Mouse (Mus musculus): ENCODE data around the gene Swap70.

The Swap70 gene

DNA sequence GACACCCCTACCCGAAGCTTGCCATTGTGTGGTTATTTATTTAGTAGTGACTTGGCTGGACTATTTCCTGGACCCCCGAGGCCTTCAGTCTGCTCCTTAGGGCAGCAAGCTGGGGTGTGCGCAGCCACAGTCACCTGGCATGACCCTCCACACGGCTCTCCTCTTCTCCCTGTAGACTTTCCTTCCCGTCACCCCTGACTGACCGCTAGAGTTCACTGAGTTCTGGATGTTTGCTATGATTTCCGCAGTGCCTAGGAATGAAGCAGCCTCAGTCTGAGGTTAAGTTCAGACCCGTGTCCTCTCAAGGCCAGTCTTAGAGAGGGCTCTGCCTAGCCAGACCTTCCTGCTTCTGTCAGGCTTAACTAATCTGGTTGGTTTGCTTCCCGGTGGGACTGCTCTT lies 50.3 kb downstream of the Swap70 start:
- no peak for DNase-seq (ENCODE audit: low spot score in 2 of 2)

DNA sequence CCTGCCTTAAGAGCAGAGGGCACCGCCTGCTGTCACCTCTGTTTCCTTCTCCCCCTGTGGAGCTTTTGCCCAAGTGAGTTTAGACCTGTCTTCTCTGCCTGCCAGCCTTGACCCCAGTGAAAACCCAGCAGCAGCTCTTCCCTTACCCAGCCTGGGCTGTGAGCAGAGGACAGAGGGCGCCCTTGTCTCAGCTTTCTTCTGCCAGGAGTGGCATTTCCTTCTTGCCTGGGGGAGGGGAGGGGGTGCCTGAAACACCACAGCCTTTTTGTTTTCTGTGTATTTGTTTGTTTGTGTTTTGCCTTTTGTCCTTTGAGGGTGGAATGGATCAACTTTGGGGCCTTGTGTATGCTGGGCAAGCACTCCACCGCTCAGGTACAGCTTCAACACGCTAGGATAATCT lies 50.9 kb downstream of the Swap70 start:
- DNase-seq (ENCODE audit: low spot score in 2 of 2), result no peak

DNA sequence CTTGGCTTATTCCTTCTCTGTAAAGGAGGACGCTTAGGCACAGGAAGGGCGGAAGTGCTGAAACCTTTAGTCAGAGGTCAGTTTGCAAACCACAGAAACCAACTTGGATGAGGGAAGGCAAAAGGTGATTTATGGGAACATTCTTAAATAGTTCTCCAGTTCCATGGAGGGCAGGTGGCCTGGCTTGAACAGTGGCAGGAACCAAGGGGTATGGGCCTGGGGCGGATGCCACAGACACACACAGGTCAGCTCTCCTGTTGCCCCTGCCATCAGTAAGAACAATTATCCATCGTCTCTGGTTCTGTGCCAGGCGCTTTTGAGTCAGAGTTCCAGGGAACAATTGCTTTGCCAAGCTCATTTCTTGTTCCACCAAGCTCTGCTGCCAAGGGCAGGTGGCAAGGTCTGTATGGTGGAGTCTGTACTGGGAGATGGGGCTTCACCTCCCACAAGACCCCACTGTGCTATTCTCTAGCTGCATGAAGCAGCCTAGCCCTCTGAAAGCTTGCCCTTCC lies 56.3 kb downstream of the Swap70 start:
- no peak for DNase-seq (ENCODE audit: low spot score in 2 of 2)

DNA sequence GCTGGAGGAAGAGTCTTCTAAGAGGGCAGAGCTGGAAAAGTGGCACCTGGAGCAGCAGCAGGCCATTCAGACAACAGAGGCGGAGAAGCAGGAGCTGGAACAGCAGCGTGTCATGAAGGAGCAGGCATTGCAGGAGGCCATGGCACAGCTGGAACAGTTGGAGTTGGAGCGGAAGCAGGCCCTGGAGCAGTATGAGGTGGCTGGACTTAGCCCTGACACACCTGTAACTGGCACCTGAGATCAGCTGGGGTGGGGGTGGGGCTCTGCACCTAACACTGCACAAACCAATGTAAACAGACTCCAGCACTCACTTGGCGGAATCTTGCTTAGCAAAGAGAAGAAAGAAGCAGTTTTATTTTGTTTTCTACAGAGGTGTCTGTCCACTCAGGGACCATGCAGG lies 57.7 kb downstream of the Swap70 start:
- no peak for DNase-seq (ENCODE audit: low spot score in 2 of 2)

DNA sequence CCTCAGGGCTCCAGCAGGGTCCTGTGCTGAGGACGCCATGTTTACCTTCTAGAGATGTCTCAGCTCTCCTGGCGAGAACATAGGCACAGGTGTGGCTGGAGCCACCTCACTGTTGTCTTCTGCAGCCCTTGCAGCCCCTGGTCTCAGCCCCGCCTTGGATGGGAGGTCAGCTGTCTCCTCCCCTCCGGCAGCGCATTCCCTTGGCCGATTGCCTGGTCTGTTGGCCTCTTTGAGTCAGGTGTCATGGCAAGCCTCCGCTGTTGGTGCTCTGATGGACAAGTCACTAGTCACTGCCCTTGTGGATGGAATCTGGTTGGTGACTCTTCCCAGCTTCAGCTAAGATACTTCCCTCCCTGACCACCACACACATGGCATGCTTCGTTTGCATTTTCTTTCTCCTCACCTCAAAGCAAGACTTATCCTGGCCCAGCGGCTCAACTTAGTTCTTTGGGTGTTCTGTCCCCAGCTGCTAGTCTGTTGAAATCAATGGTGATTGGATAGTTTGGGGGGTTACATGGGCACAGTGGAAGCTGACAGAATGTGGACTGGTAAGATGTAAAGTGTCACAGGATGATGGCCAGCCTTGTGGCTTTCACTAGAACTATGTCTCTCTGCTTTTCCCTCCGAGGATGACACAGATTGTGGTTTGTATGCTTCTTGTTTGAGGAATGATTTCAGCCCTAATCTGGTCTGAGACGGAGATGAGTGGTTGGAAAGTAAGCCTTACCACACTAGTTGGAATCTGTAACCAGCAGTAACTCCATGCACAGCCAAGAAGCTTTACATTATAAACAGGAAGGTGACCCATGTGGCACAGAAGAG lies 60.1 kb downstream of the Swap70 start:
- DNase-seq (ENCODE audit: low spot score in 2 of 2), result no peak

DNA sequence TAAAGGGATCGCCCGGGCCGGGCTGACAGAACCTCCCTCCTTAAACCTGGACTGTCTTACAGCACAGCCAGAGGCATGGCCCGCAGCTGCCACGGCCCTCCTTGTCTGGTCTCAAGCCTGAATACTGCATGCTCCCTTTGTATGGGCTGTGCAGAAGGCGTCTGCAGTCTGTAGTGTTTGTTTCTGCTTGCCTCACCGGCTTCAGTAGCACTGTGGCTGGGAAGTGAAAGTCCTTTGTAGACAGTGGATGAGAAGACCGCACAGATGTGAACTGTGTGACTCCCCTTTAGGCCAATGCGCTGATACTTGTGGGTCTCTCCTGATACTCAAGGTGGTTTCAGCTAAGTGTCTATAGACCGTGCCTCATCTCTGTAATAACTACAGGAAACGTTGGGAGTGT lies 61.3 kb downstream of the Swap70 start:
- DNase-seq (ENCODE audit: low spot score in 2 of 2), result no peak

DNA sequence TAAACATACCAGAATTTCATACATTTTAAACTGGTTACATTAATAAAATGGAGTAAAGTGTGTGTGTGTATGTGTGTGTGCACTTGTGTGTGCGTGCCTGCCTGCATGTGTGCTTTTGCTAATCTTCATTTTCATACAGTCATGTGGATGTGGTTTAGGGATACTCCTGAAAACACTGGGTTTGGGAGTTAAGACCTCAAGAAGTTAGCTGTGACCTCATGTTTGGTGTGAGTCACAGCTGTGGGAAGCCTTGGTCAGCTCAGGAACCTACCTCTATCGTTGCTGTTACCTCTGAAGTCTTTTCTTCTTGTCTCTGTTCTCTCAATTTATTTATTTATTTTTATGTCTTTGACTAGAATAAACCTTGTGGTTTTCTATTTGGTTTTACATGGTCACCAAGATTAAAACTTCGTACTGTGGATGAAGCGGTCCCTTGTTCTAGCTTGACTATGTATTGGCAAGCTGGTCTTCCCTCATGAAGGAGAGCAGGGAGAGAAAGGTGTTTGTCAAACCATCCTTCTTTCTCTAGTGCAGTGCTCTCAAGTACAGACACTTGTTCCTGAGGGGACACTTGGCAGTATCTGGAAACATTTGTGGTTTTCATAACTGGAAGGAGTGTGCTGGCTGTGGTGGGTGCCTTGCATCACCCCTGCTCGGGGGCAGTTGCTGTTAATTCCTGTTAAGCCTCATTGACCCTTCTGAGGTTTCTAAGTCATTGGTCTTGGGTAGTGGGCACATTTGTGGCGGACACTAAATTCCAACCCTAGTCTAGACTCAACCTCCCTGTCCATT lies 62.2 kb downstream of the Swap70 start:
- DNase-seq (ENCODE audit: low spot score in 2 of 2), result no peak

DNA sequence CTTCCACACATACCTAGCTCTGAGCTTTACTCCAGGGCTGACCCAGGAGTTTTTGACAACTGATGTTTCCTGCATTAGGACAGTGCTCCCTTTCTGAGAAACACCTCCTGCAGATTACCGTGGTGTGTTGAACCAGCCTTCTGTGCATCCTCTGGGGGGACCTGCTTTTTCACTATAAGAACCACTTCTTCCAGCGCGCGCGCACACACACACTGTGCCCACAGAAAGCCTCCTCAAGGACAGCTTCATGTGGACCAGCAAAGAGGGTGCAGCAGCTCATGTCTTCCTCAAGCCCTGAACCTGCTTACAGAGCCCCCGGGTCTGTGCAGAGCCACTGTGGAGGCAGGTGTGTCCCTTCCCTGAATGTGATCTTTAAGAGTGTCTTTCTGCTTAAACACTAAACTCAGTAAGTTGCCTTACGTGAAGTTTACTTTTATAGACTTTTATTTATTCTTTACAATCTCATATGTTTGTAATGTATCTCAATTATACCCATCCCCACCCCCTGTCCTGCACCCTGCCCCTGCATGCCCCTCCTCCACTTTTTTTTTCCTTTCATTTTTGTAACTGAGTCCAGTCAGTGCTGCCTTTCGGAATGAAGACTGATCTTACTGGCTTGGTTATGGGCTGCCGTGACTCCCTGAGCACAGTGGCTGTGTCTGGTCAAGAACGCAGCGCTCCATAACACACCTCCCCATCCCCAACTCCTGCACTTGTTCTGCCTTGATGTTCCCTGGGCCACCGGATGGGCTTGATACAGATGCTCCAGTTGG lies 63.8 kb downstream of the Swap70 start:
- no peak for DNase-seq (ENCODE audit: low spot score in 2 of 2)

DNA sequence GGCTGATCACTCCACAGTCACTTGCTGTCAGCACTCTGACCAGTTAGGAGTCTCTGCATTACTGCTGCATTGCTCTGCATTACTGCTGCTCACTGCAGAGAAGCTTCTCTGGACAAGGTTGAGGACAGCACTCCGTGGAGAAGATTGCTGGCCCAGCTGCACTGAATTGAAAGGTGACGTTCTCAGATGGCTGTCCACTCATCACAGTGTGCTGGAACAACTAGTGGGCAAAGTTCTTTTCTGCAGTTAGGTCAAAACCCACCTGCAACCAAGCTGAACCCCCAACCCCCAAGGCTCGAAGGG lies 64.3 kb downstream of the Swap70 start:
- DNase-seq (ENCODE audit: low spot score in 2 of 2), result no peak

DNA sequence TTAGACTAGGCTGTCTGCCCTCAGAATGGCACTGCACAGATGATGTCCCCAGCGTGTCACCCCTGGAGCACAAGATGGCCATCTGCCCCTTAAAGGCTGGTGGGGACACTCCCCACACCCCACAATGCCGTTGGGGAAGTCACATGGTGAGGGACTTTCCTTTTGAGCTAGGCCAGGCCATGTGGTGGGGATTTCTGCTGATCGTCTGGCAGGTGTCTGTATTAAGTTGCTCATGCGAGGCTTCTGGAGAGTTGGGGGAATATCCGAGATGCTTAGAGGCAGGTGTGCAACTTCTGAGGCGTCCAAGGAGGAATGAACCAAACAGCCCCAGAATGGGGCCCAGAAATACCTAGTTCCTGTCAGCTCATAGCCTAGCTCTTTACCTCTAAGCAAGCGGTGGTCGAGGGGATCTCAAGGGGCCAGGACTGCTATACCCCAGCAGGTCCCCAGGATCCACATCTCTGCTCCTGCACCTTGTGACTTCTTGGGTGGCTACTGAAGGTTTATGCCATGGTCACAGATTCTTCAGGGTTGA lies 64.8 kb downstream of the Swap70 start:
- no peak for DNase-seq (ENCODE audit: low spot score in 2 of 2)

DNA sequence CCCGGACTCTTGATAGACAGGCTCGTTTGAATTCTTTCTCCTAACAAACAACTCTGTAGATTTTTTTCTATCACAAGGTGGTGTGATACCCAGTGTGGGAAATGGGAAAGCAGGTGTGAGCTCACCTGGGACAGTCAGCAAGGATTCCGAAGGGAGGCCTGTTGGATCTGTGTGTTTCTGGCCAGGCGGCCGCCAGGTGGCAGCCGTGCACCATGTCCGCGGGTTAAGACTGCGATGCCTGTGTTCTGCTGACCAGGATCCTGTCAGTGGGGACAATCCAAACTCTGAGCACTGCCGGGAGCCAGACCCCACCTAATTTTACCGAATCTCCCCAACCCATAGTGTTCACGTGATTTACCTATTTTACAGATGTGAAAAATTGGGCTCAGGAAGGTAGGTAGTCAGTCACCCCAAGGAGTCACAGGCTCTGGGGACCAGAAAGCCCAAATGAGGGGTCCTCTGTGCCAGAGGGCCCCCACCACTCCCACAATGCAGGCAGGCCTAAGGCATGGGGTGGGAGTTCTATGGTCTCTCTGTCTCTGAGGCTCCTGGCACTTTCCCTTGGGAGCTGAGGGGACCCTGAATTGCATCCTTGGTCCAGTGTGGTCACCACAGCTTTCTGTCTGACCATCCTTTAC lies 65.4 kb downstream of the Swap70 start:
- DNase-seq (ENCODE audit: low spot score in 2 of 2), result peak; percentile 74 to 83

DNA sequence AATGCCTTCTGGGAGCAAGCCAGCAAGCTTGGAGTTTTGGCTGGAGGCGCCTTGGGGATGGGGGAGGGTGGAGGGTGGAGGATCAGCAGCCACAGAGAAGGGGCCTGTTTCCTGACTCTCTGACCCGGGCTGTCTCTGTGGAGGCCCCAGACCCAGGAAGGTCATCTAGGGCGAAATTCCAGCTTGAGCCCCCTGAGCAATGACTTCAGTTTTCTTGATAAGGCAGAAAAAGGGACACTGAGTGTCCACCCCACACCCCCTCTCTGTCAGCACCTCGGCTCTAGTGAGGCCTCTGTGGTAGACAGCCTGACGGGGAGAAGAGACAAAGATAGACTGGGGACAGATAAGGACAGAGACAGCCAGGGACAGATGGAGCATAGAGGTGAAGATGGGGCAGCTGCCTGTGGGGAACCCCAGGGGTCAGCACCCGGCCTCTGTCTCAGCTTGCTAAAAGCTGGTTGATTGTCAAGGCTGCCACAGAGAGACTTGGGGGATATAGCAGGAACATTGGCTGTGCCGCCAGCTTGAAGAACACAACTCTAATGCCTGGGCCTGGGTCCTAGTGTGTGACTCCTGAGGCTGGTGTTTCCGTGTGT lies 66.1 kb downstream of the Swap70 start:
- peak in 1 of 2 experiments; percentile 36 for DNase-seq (ENCODE audit: low spot score in 2 of 2)

DNA sequence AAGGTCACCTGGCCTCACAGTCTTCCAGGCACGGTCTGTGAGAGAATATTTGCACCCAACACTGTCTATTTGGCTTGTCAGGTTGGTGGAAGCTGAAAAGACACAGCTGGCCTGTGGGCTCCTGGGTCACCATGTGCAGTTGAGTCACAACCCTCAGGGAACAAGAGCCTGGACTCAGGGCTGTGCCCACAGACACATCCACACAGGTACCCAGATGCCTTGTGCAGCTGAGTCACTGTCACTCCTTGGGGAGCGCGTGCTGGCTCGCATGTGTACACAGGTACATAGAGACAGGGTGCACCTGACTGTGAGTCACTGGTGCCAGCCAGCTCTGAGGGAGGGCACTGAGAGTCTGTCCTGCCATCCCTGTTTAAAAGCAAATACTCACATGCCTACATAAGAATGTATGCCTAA lies 66.7 kb downstream of the Swap70 start:
- DNase-seq (ENCODE audit: low spot score in 2 of 2), result peak in 1 of 2 experiments; percentile 52

DNA sequence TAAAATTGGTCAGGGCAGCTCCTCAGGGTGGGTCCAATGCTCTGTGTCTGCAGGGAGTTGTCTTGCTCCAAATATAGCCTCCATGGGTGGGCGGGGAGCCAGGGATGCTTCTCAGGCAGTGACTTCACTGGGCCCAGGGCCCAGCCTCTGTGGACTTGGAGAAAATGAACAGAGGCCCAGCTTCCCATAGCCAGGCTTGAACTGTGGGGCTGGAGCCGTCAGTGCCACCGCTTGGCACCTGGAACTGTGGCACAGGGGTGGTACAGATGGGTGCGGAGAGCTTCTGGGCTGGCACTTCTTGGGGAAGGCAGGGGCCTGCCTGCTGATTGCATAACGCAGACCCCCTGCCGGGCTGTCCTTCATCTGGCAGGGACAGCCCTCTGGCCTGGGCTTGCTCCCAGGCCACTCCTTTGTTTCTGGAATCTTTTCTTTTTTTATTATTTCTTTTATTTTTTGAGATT lies 67.2 kb downstream of the Swap70 start:
- peak; percentile 86 to 90 for DNase-seq (ENCODE audit: low spot score in 2 of 2)

DNA sequence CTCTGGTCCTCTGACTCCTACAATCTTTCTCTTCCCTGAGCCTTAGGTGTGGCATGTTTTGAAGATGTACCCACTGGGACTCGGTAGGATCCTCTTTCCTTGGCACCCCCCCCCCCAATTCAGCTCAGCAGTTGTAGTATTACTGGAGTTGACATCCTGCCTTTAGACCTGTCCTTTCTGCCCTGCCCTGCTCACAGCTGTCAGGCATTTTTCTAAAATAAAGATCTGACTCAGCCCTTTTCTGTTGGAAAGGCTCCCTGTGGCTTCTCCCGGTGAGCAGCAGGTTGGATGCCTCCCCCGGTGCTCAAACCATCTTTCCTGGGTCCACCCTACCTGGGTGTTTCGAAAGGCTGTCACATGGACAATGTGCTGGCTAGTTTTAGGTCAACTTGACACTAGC lies 68.1 kb downstream of the Swap70 start:
- no peak for DNase-seq (ENCODE audit: low spot score in 2 of 2)

DNA sequence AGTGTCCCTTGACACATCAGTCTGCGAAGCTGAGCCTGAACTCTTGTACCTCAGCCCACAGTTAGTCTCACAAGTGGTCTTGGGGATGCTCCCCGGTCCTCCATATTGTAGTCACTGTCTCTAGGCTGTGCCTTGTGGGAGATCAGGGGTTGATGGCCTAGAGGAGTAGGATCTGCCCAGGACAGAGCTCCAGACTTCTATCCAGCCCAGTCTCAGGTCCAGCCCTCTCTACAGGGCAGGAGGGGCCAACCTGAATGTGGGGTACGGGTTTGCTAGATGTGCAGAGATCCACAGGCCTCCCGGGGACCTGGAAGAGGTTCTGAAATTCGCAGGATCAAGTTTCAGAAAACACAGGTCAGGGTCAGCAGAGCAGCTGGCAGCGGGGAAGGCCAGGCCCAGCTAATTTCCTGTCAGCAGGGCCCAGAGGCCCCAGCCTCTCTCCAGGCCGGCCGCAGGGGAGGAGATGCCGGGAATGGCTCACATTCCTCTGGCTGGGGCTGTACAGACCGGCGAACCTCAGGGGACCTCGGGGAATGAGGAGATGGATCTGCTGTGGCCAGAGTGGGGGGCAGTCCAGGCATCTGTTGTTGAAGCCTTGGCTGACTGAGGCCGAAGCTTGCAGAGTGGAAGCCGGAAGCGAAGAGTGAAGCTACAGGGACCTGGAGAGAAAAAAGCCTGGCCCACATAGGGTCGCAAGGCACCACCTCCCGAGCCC lies 75.5 kb downstream of the Swap70 start:
- peak; percentile 80 to 87 for DNase-seq (ENCODE audit: low spot score in 2 of 2)

DNA sequence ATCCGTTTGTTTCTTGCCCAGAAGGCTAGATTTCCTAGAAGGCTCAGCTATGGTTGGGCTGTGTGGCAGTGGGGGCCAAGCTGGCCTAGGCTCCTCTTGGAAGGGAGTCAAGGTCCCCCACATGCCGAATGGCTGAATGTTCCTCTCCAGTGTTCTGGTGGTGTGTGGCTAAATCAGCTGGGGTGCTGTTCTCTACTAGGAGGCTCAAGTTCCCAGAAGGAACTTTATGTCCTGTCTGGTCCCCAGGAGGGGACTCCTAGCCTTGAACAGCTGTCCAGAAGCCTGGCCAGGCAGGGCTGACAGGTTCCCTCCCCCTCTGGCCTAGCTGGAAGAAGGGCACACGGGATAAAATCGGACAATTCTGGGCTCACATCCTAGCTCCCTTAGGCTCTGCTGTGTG lies 76.1 kb downstream of the Swap70 start:
- no peak for DNase-seq (ENCODE audit: low spot score in 2 of 2)

DNA sequence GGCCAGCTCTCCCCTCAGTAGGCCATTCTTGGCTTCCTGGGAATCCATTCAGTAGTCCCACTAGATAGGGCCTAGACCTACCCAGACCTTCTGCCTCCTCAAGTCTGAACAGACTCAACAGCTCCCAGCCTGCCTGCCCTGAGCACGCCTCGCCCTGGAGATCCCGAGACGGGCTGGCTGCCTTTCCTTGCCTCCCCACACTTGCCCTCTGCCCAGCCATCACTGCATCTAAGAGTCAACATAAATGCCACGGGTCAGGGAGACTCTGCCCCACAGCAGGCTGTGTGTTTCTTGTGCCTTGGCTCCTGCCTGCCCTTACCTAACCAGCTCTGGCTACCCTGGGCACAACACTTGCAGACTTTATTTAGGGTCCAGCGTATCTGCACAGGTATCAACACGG lies 76.6 kb downstream of the Swap70 start:
- DNase-seq (ENCODE audit: low spot score in 2 of 2), result no peak

DNA sequence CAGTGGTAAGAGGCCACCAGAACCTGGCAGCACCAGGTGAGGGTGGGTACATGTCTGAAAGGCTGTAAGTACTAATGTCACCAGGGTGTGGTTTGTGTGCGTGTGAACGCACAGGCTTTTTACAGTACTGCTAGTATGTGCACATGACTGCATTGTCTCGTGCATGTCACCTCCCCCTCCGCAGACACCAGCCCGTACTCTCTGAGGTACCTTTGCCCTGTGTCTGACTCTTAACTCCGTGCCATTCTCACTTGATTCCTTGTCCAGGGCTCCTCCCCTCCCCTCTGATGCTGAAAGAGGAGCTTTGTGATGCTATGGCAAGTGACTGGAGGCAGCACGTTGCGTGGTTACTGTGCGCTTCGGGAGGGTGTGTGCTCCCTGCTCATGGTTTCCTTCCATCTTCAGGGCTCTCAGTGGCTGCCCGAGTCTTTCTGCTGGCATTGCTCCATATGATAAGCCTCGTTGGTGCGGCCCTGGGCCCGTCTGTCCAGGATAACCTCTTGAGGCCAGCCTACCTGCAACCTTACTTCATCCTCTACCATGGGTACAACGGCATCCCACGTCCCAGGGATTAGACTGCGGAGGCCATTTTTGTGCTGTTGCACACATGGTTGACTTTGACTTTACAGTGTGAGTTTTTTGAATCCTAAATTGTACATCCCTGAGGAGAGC lies 77.4 kb downstream of the Swap70 start:
- DNase-seq (ENCODE audit: low spot score in 2 of 2), result no peak

DNA sequence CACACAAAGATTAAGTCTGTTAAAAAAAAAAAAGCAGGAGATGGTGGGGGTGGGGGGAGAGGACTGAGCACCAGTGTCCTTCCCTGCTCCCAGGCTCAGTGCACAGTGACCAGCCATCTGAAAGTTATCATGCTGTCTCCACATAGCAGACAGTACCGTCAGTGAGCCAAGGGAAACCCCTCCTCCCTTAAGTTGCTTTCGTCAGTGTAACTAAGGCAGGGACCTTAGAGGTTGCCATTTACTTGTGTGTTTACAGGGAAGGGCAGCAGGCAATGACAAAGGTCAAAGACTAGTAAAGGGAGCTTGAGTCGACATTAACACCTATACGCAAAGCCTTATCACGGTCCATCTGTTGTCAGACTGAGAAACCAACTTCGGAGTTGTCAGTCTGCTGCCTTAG lies 81.4 kb downstream of the Swap70 start:
- DNase-seq (ENCODE audit: low spot score in 2 of 2), result no peak

Measured in urinary bladder, postnatal 4 days (tissue).